Mouse (Mus musculus): ENCODE measurements at regions not wholly inside any gene's neighbourhood (a gene's known extent, or its start where the extent isn't known, plus 50 kb on each side); places are given as distances from the start of the nearest gene placed in this dataset.

- Histone ChIP-seq H3K4me3 (no peak overlapping the region), H3K9ac (no peak overlapping the region), H3K4me2 (replicated peaks) (no peak overlapping the region), H3K36me3 (no peaks in the 10 kb centered on the region), H3K9me3 (no peaks in the 10 kb centered on the region), H3K27ac (no peak overlapping the region; the same call in 1 of the 2 replicates), H3K27me3 (no peaks in the 10 kb centered on the region), H3K4me1 (peaks cover 39% of the 10 kb centered on the region)
- 56% methylated on average over 7 of the region's 7 CpGs for WGBS
- no peak for ATAC-seq (ENCODE audit: insufficient number of reproducible peaks, insufficient read depth, low FRiP score, low TSS enrichment)
Observed at GRCm38 (mm10) chr14:76624626-76625378, 68.1 kb upstream of the Serp2 start.

- Histone ChIP-seq H3K27me3 (no peaks in the 10 kb centered on the region), H3K4me2 (replicated peaks) (no peak overlapping the region), H3K36me3 (no peaks in the 10 kb centered on the region), H3K4me3 (no peak overlapping the region), H3K4me1 (peaks cover 46% of the 10 kb centered on the region), H3K9ac (no peak overlapping the region), H3K9me3 (no peaks in the 10 kb centered on the region), H3K27ac (peak overlapping the region; percentile 82)
- WGBS: 27% methylated on average over 10 of the region's 10 CpGs
- no peak for ATAC-seq (ENCODE audit: insufficient number of reproducible peaks, insufficient read depth, low FRiP score, low TSS enrichment)
Observed at GRCm38 (mm10) chr14:76623371-76623988, 66.8 kb upstream of the Serp2 start.

GRCm38 (mm10) chr14:76622634-76623291 is 66.1 kb upstream of the Serp2 start:
- WGBS: 3% methylated on average over 11 of the region's 11 CpGs
- no peak overlapping the region for H3K4me3 ChIP-seq
- H3K9me3 ChIP-seq: no peaks in the 10 kb centered on the region
- H3K4me1 ChIP-seq: peaks cover 53% of the 10 kb centered on the region
- H3K36me3 ChIP-seq: no peaks in the 10 kb centered on the region
- no peaks in the 10 kb centered on the region for H3K27me3 ChIP-seq
- H3K4me2 ChIP-seq (replicated peaks): 0 out of 2 replicates have a peak overlapping the region, but pooled peaks have one; percentile 14
- peak overlapping the region; percentile 82 for H3K27ac ChIP-seq
- no peak for ATAC-seq (ENCODE audit: insufficient number of reproducible peaks, insufficient read depth, low FRiP score, low TSS enrichment)
- H3K9ac ChIP-seq: 0 out of 2 replicates have a peak overlapping the region, but pooled peaks have one; percentile 0

- Histone ChIP-seq H3K4me2 (replicated peaks) (no peak overlapping the region), H3K9me3 (no peaks in the 10 kb centered on the region), H3K27me3 (no peaks in the 10 kb centered on the region), H3K4me3 (no peak overlapping the region), H3K36me3 (no peaks in the 10 kb centered on the region), H3K27ac (peak overlapping the region; percentile 50; the same call in 1 of the 2 replicates), H3K4me1 (peaks cover 41% of the 10 kb centered on the region), H3K9ac (no peak overlapping the region)
- ATAC-seq (ENCODE audit: insufficient number of reproducible peaks, insufficient read depth, low FRiP score, low TSS enrichment): no peak
- 67% methylated on average over 7 of the region's 7 CpGs for WGBS
Observed at GRCm38 (mm10) chr14:76619038-76619409, 62.3 kb upstream of the Serp2 start.

GRCm38 (mm10) chr14:76618331-76619037 is 61.8 kb upstream of the Serp2 start:
- no peak for ATAC-seq (ENCODE audit: insufficient number of reproducible peaks, insufficient read depth, low FRiP score, low TSS enrichment)
- Histone ChIP-seq H3K4me3 (no peak overlapping the region), H3K27me3 (no peaks in the 10 kb centered on the region), H3K9ac (no peak overlapping the region), H3K36me3 (no peaks in the 10 kb centered on the region), H3K27ac (peak overlapping the region; percentile 50), H3K4me2 (replicated peaks) (no peak overlapping the region), H3K9me3 (no peaks in the 10 kb centered on the region), H3K4me1 (peaks cover 36% of the 10 kb centered on the region)
- 35% methylated on average over 14 of the region's 14 CpGs for WGBS

DNA sequence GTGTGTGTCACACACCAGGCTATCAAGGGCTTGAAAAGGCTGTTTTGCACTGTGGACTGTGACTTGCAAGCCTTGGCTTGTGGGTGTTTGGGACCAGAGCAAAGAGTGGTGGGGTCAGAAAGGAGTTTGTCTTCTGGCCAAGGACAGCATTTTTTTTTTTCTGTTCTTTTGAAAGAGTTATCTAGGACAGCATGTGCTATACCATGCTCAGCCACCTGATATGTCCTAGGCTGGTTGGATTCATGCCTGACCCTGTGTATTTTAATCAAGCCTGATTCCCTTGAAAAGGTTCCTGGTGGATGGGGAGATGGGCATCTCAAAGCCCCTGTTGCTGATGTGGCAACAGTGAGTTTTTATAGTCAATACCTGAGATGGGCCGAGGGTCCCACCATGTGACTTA is 61.2 kb upstream of the Serp2 start:
- no peak overlapping the region for H3K9ac ChIP-seq
- H3K9me3 ChIP-seq: no peaks in the 10 kb centered on the region
- H3K4me3 ChIP-seq: no peak overlapping the region
- no peak for ATAC-seq (ENCODE audit: insufficient number of reproducible peaks, insufficient read depth, low FRiP score, low TSS enrichment)
- WGBS: 87% methylated on average over 1 of the region's 1 CpGs
- peak overlapping the region; percentile 50; the same call in 1 of the 2 replicates for H3K27ac ChIP-seq
- peaks cover 30% of the 10 kb centered on the region for H3K4me1 ChIP-seq
- H3K36me3 ChIP-seq: no peaks in the 10 kb centered on the region
- no peak overlapping the region for H3K4me2 ChIP-seq (replicated peaks)
- H3K27me3 ChIP-seq: no peaks in the 10 kb centered on the region

- ATAC-seq (ENCODE audit: insufficient number of reproducible peaks, insufficient read depth, low FRiP score, low TSS enrichment): no peak
- H3K9me3 ChIP-seq: no peaks in the 10 kb centered on the region
- 88% methylated on average over 11 of the region's 11 CpGs for WGBS
- H3K27me3 ChIP-seq: no peaks in the 10 kb centered on the region
- no peak overlapping the region; the same call in 1 of the 2 replicates for H3K27ac ChIP-seq
- H3K9ac ChIP-seq: no peak overlapping the region
- H3K4me1 ChIP-seq: peaks cover 25% of the 10 kb centered on the region
- no peaks in the 10 kb centered on the region for H3K36me3 ChIP-seq
- no peak overlapping the region for H3K4me3 ChIP-seq
- no peak overlapping the region for H3K4me2 ChIP-seq (replicated peaks)
Observed at GRCm38 (mm10) chr14:76617447-76617846, 60.8 kb upstream of the Serp2 start.

GRCm38 (mm10) chr14:76616367-76616683 is 59.6 kb upstream of the Serp2 start:
- H3K4me3 ChIP-seq: no peak overlapping the region
- H3K27ac ChIP-seq: no peak overlapping the region
- H3K9ac ChIP-seq: no peak overlapping the region
- H3K27me3 ChIP-seq: no peaks in the 10 kb centered on the region
- no peak for ATAC-seq (ENCODE audit: insufficient number of reproducible peaks, insufficient read depth, low FRiP score, low TSS enrichment)
- no peaks in the 10 kb centered on the region for H3K36me3 ChIP-seq
- WGBS: 21% methylated on average over 3 of the region's 3 CpGs
- no peaks in the 10 kb centered on the region for H3K9me3 ChIP-seq
- no peak overlapping the region for H3K4me2 ChIP-seq (replicated peaks)
- H3K4me1 ChIP-seq: peaks cover 20% of the 10 kb centered on the region

DNA sequence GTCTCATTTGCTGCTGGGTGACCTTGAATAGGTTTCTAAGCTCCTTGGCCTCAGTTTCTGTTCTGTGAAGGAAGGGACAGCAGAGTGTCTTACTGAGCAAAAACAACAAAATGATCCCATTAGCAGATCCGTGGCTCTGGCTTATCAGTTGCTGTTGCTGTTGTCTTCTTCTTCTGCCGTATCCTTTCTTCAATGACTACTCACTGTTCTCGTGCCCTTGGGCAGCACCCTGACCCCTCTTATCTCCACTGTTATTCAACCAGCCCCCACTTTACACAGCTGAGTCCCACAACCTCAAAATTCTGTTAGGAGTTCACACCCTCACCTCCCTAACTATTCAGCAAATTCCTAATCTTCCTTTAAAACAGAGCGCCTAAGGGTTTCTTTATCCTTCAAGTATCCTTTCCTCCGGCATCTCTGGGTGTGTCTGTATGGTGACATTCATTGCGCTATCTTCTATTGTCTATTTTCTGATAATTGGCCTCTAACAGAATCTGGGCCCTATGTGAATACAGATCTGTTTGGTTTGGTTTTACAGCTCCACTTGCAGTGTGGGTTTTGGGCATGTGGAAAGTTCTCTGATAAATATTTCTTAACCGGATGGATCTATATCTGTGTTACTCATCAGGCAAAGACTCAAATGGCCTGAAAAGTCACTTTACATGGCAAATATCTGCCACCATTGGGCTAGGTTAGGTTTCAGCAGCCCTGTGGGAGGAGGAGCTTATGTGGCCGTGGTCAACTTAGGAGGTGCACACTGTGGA is 59.1 kb upstream of the Serp2 start:
- no peak for ATAC-seq (ENCODE audit: insufficient number of reproducible peaks, insufficient read depth, low FRiP score, low TSS enrichment)
- no peaks in the 10 kb centered on the region for H3K36me3 ChIP-seq
- no peaks in the 10 kb centered on the region for H3K9me3 ChIP-seq
- no peak overlapping the region for H3K4me3 ChIP-seq
- no peak overlapping the region for H3K27ac ChIP-seq
- H3K4me1 ChIP-seq: peaks cover 20% of the 10 kb centered on the region
- no peak overlapping the region for H3K9ac ChIP-seq
- H3K27me3 ChIP-seq: no peaks in the 10 kb centered on the region
- 69% methylated on average over 8 of the region's 8 CpGs for WGBS
- H3K4me2 ChIP-seq (replicated peaks): no peak overlapping the region

DNA sequence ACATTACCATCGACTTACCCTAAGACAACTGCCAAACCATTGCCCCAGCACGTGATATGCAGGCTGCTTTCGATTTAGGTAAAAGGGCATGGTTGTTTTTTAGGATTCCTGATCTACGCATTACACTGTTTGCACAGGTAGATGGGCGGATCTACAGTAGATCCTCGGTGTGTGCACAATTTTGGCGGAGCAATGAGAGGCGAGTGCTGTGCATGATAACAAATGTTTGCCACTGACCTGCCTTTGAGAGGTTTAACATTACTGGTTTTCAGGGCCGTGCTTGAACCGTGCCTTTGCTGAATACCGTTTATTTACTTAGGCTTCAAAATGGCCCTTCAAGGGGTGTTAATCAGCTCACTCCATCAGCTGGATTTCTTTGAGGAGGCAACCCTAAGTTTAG is 58.5 kb upstream of the Serp2 start:
- H3K27me3 ChIP-seq: no peaks in the 10 kb centered on the region
- no peak overlapping the region for H3K27ac ChIP-seq
- no peak overlapping the region for H3K9ac ChIP-seq
- H3K4me3 ChIP-seq: no peak overlapping the region
- no peaks in the 10 kb centered on the region for H3K36me3 ChIP-seq
- no peaks in the 10 kb centered on the region for H3K9me3 ChIP-seq
- no peak overlapping the region for H3K4me2 ChIP-seq (replicated peaks)
- no peak for ATAC-seq (ENCODE audit: insufficient number of reproducible peaks, insufficient read depth, low FRiP score, low TSS enrichment)
- WGBS: 77% methylated on average over 11 of the region's 11 CpGs
- H3K4me1 ChIP-seq: peaks cover 25% of the 10 kb centered on the region

DNA sequence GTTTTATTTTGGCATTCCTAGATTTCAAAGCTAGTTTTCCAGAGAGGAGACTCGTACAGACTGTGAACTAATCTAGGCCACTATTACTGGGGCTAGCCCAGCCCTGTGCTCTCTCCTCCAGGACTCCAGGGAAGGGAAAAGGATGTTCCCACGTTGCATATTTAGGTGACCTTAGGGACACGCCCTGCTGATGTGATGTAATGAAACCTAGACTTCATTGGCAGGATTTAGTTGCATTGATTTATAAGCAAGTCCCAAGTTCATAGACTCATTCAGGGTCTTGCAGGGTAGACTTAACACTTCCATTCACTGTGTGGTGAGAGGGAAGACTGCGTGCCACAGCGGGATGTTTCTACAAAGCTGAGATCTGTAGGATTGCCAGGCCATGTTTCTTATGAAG is 58.0 kb upstream of the Serp2 start:
- Histone ChIP-seq H3K4me3 (no peak overlapping the region), H3K9me3 (no peaks in the 10 kb centered on the region), H3K4me1 (peaks cover 25% of the 10 kb centered on the region), H3K27me3 (no peaks in the 10 kb centered on the region), H3K36me3 (no peaks in the 10 kb centered on the region), H3K4me2 (replicated peaks) (no peak overlapping the region), H3K27ac (no peak overlapping the region), H3K9ac (no peak overlapping the region)
- 78% methylated on average over 5 of the region's 5 CpGs for WGBS
- ATAC-seq (ENCODE audit: insufficient number of reproducible peaks, insufficient read depth, low FRiP score, low TSS enrichment): no peak

All from embryonic facial prominence, embryonic 12.5 days (tissue).